Mouse (Mus musculus) brain, embryonic 14.5 days (tissue): ENCODE measurements around the gene Dhx15.

Experiments used
- CTCF ChIP-seq: fragments of 200-500 bp; IDR thresholded peaks from 2 replicates; pipeline ENCODE4 v1.5.1; 2012; ENCODE audit warnings: inconsistent platforms, mild to moderate bottlenecking, moderate library complexity, borderline replicate concordance; ENCODE audit not compliant: insufficient read depth, insufficient read length; ENCODE audit errors: extremely low read depth
- POLR2A ChIP-seq: fragments of 200-500 bp; IDR thresholded peaks from 2 replicates; pipeline ENCODE4 v1.6.1; 2012; ENCODE audit warnings: mild to moderate bottlenecking, inconsistent platforms, borderline replicate concordance; ENCODE audit not compliant: poor library complexity, insufficient read depth, insufficient read length, severe bottlenecking; ENCODE audit errors: extremely low read depth

DNA sequence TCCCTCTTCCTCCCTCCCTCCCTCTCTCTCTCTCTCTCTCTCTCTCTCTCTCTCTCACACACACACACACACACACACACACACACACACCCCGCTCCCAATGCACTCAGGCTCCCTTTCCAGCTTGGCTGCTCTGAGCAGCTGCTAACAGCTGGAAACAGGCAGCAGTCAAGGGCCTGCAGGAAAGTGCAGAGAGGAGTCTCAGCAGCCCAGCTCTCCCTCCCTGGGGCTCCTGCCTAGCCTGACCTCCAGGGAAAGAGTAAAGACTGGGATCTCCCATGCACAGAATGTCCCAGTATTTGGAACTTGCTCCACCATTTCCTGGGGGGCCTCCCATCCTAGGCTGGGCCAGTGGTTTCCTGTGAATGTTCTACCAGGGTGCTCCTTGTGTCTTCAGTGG lies 59.8 kb downstream of the Dhx15 start:
- TF ChIP-seq CTCF (no peak), POLR2A (no peak)
